10 mouse cellular contexts compared by ENCODE assay signal in genomic region chr19:45232036-45232410, GRCm38 (mm10). TPM values are rescaled to one million over a fixed set of nuclear protein-coding genes. Genes with fewer than 3 reads are reported as not detected.
A peak's percentile ranks its signal among the peaks of the same experiment; 100 is the strongest.
DNase-seq lines count a peak whose midpoint lies in the region; ATAC-seq lines count a peak whose summit lies in the region.
"Had no signal": no experiment of that assay in that cellular context is flagged by ENCODE, and none has a peak within 500 bp of the region (broad histone marks: within the 10 kb centered on the region; RNA-seq: fewer than 3 reads in every experiment).

No protein-coding gene starts in this region.

- H3K4me1 ChIP-seq in intestine, embryonic 14.5 days (replicated peaks; ENCODE audit: control insufficient read depth, insufficient read depth, low read length): peaks cover 14% of the 10 kb centered on the region
- H3K4me1 ChIP-seq in intestine, embryonic 15.5 days (replicated peaks): peaks cover 36% of the 10 kb centered on the region
- H3K4me1 ChIP-seq in midbrain, embryonic 14.5 days (ENCODE audit: control insufficient read depth, insufficient read depth, low read length): 0 out of 2 replicates have a peak, but pooled peaks cover 4% of the 10 kb centered on the region

- peaks cover 99% of the 10 kb centered on the region for H3K27me3 ChIP-seq in intestine, embryonic 14.5 days (replicated peaks; ENCODE audit: control insufficient read depth, insufficient read depth, low read length)
- peaks cover 97% of the 10 kb centered on the region for H3K27me3 ChIP-seq in intestine, embryonic 15.5 days (replicated peaks)
- peaks cover 93% of the 10 kb centered on the region for H3K27me3 ChIP-seq in midbrain, embryonic 14.5 days (ENCODE audit: control insufficient read depth, insufficient read depth, low read length)

- ATAC-seq in intestine, embryonic 14.5 days (replicated peaks; ENCODE audit: low FRiP score, low TSS enrichment, low read depth): no peak
- ATAC-seq in intestine, embryonic 15.5 days: no peak
- no peak for ATAC-seq in midbrain, embryonic 14.5 days (ENCODE audit: low FRiP score, low TSS enrichment)

- WGBS in intestine, embryonic 14.5 days: under 1% methylated on average over 14 of the region's 14 CpGs
- WGBS in intestine, embryonic 15.5 days: 1% methylated on average over 14 of the region's 14 CpGs
- WGBS in midbrain, embryonic 14.5 days: 2% methylated on average over 14 of the region's 14 CpGs

- DNase-seq in intestine, embryonic 14.5 days (ENCODE audit: low spot score): peak; percentile 78
- peak; percentile 43 for DNase-seq in ZHBTc4 (ENCODE audit: low read depth, low spot score)
- peak; percentile 60 for DNase-seq in gastrocnemius, postnatal 25 days
- peak; percentile 42 for DNase-seq in midbrain, embryonic 14.5 days
- DNase-seq in frontal cortex, postnatal 36 days (ENCODE audit: low spot score in 2 of 2): no peak
- no peak for DNase-seq in embryo, embryonic 10 days (ENCODE audit: low spot score)
- DNase-seq: adrenal gland, postnatal 25 days had no signal

- no peaks in the 10 kb centered on the region for H3K36me3 ChIP-seq in intestine, embryonic 14.5 days (ENCODE audit: control insufficient read depth, insufficient read depth, low read length)
- no peaks in the 10 kb centered on the region for H3K36me3 ChIP-seq in intestine, embryonic 15.5 days
- no peaks in the 10 kb centered on the region for H3K36me3 ChIP-seq in midbrain, embryonic 14.5 days (ENCODE audit: control insufficient read depth, insufficient read depth, low read length)

- H3K27ac ChIP-seq in intestine, embryonic 14.5 days (ENCODE audit: low read depth): no peak overlapping the region
- no peak overlapping the region for H3K27ac ChIP-seq in intestine, embryonic 15.5 days
- H3K27ac ChIP-seq in midbrain, embryonic 14.5 days (replicated peaks; ENCODE audit: low read depth, low read length): no peak overlapping the region

- no peak overlapping the region for H3K9ac ChIP-seq in intestine, embryonic 14.5 days (ENCODE audit: low read length)
- H3K9ac ChIP-seq in intestine, embryonic 15.5 days: no peak overlapping the region
- no peak overlapping the region for H3K9ac ChIP-seq in midbrain, embryonic 14.5 days (replicated peaks; ENCODE audit: low read length)

- no peak overlapping the region for H3K4me2 ChIP-seq in intestine, embryonic 14.5 days (ENCODE audit: low read length)
- H3K4me2 ChIP-seq in intestine, embryonic 15.5 days (replicated peaks): no peak overlapping the region
- H3K4me2 ChIP-seq in midbrain, embryonic 14.5 days (ENCODE audit: low read length): peak overlapping the region; percentile 42; the same call in 1 of the 2 replicates

- no peak overlapping the region for H3K4me3 ChIP-seq in intestine, embryonic 14.5 days (ENCODE audit: low read depth, low read length)
- no peak overlapping the region for H3K4me3 ChIP-seq in intestine, embryonic 15.5 days (replicated peaks)
- no peak overlapping the region for H3K4me3 ChIP-seq in midbrain, embryonic 14.5 days (replicated peaks; ENCODE audit: low read depth, low read length)

- no peaks in the 10 kb centered on the region for H3K9me3 ChIP-seq in intestine, embryonic 14.5 days (ENCODE audit: control insufficient read depth, low read length)
- H3K9me3 ChIP-seq in intestine, embryonic 15.5 days: no peaks in the 10 kb centered on the region
- no peaks in the 10 kb centered on the region for H3K9me3 ChIP-seq in midbrain, embryonic 14.5 days (ENCODE audit: control insufficient read depth, low read length)

RNA-seq across cellular contexts. Expression of gene Lbx1, which starts 3.6 kb away (rescaled TPM):
- polyA plus RNA-seq in intestine, embryonic 14.5 days (2014; fragmentation: Nextera tagmentation; extraction: Ambion mirVana): not detected in 2 replicates
- polyA plus RNA-seq in intestine, embryonic 15.5 days (2015; fragmentation: Nextera tagmentation; extraction: Ambion mirVana): 0.08 TPM in 1 of 2 replicates, not detected in the other
- 10 to 100 TPM; 34.0 to 41.1 TPM for total RNA-seq in gastrocnemius, postnatal 25 days (2021)
- 0.49 and 0.65 TPM in 2 replicates for polyA plus RNA-seq in midbrain, embryonic 14.5 days (2014; fragmentation: Nextera tagmentation; extraction: Ambion mirVana)
- total RNA-seq: adrenal gland, postnatal 25 days; left cerebral cortex, postnatal 36 days had no signal
- polyA plus RNA-seq: stomach, embryonic 14.5 days had no signal

Comparison
In these comparisons a context has a peak if more than half of its experiments do, and no peak if none do; other contexts are left out.
1. DNase-seq: peak in intestine, embryonic 14.5 days (single experiment), ZHBTc4 (single experiment), gastrocnemius, postnatal 25 days (single experiment) and midbrain, embryonic 14.5 days (single experiment); none in frontal cortex, postnatal 36 days (0 of 2) and embryo, embryonic 10 days (single experiment).